Mouse (Mus musculus): Measurements from ENCODE around the gene Dpp6. TPM values are rescaled to one million over a fixed set of nuclear protein-coding genes. Genes with fewer than 3 reads are reported as not detected.
A peak's percentile ranks its signal among the peaks of the same experiment; 100 is the strongest.

Gene Dpp6
- polyA plus RNA-seq, 1 experiment from 2014 or later: 1.0 TPM

GRCm38 (mm10) chr5:27708209-27708608, 891.2 kb downstream of the Dpp6 start:
- Histone ChIP-seq H3K9ac (ENCODE audit: low read length) (no peak overlapping the region), H3K4me2 (replicated peaks; ENCODE audit: low read depth) (no peak overlapping the region), H3K4me1 (replicated peaks; ENCODE audit: control insufficient read depth, insufficient read depth) (no peaks in the 10 kb centered on the region), H3K27me3 (ENCODE audit: control insufficient read depth, insufficient read depth, low read length) (no peaks in the 10 kb centered on the region), H3K4me3 (ENCODE audit: low read depth, low read length) (no peak overlapping the region), H3K27ac (replicated peaks) (no peak overlapping the region), H3K36me3 (ENCODE audit: control insufficient read depth, insufficient read depth, low read length) (no peaks in the 10 kb centered on the region), H3K9me3 (ENCODE audit: control insufficient read depth, low read length) (no peaks in the 10 kb centered on the region)
- 7% methylated on average over 6 of the region's 6 CpGs for WGBS
- DNase-seq (ENCODE audit: low spot score) (peak; percentile 42), ATAC-seq (ENCODE audit: low FRiP score, low TSS enrichment) (no peak)
- TF ChIP-seq CTCF (IDR thresholded peaks at IDR 0.05; ENCODE audit: low read depth): no peak
- TF ChIP-seq EP300 (optimal IDR thresholded peaks at IDR 0.05): no peak

GRCm38 (mm10) chr5:27711461-27712192, 894.6 kb downstream of the Dpp6 start:
- no peak overlapping the region for H3K4me3 ChIP-seq (ENCODE audit: low read depth, low read length)
- no peaks in the 10 kb centered on the region for H3K4me1 ChIP-seq (replicated peaks; ENCODE audit: control insufficient read depth, insufficient read depth)
- H3K27ac ChIP-seq (replicated peaks): no peak overlapping the region
- DNase-seq (ENCODE audit: low spot score) (no peak), ATAC-seq (ENCODE audit: low FRiP score, low TSS enrichment) (no peak)
- no peak overlapping the region for H3K9ac ChIP-seq (ENCODE audit: low read length)
- no peaks in the 10 kb centered on the region for H3K27me3 ChIP-seq (ENCODE audit: control insufficient read depth, insufficient read depth, low read length)
- H3K4me2 ChIP-seq (replicated peaks; ENCODE audit: low read depth): no peak overlapping the region
- 69% methylated on average over 8 of the region's 8 CpGs for WGBS
- H3K36me3 ChIP-seq (ENCODE audit: control insufficient read depth, insufficient read depth, low read length): no peaks in the 10 kb centered on the region
- H3K9me3 ChIP-seq (ENCODE audit: control insufficient read depth, low read length): no peaks in the 10 kb centered on the region
- TF ChIP-seq CTCF (IDR thresholded peaks at IDR 0.05; ENCODE audit: low read depth) (no peak), EP300 (optimal IDR thresholded peaks at IDR 0.05) (no peak)

- no peak overlapping the region for H3K27ac ChIP-seq (replicated peaks)
- DNase-seq (ENCODE audit: low spot score) (no peak), ATAC-seq (ENCODE audit: low FRiP score, low TSS enrichment) (no peak)
- H3K4me2 ChIP-seq (replicated peaks; ENCODE audit: low read depth): no peak overlapping the region
- no peaks in the 10 kb centered on the region for H3K4me1 ChIP-seq (replicated peaks; ENCODE audit: control insufficient read depth, insufficient read depth)
- TF ChIP-seq CTCF (IDR thresholded peaks at IDR 0.05; ENCODE audit: low read depth): no peak
- TF ChIP-seq EP300 (optimal IDR thresholded peaks at IDR 0.05): no peak
- 43% methylated on average over 9 of the region's 9 CpGs for WGBS
- H3K9ac ChIP-seq (ENCODE audit: low read length): no peak overlapping the region
- H3K4me3 ChIP-seq (ENCODE audit: low read depth, low read length): no peak overlapping the region
- no peaks in the 10 kb centered on the region for H3K36me3 ChIP-seq (ENCODE audit: control insufficient read depth, insufficient read depth, low read length)
- no peaks in the 10 kb centered on the region for H3K9me3 ChIP-seq (ENCODE audit: control insufficient read depth, low read length)
- no peaks in the 10 kb centered on the region for H3K27me3 ChIP-seq (ENCODE audit: control insufficient read depth, insufficient read depth, low read length)
Measured at GRCm38 (mm10) chr5:27714356-27714755, 897.4 kb downstream of the Dpp6 start.

GRCm38 (mm10) chr5:27716026-27716425, 899.0 kb downstream of the Dpp6 start:
- H3K27ac ChIP-seq (replicated peaks): no peak overlapping the region
- TF ChIP-seq CTCF (IDR thresholded peaks at IDR 0.05; ENCODE audit: low read depth) (no peak), EP300 (optimal IDR thresholded peaks at IDR 0.05) (no peak)
- H3K27me3 ChIP-seq (ENCODE audit: control insufficient read depth, insufficient read depth, low read length): no peaks in the 10 kb centered on the region
- H3K36me3 ChIP-seq (ENCODE audit: control insufficient read depth, insufficient read depth, low read length): no peaks in the 10 kb centered on the region
- H3K9me3 ChIP-seq (ENCODE audit: control insufficient read depth, low read length): no peaks in the 10 kb centered on the region
- H3K4me3 ChIP-seq (ENCODE audit: low read depth, low read length): no peak overlapping the region
- DNase-seq (ENCODE audit: low spot score): no peak
- no peaks in the 10 kb centered on the region for H3K4me1 ChIP-seq (replicated peaks; ENCODE audit: control insufficient read depth, insufficient read depth)
- H3K9ac ChIP-seq (ENCODE audit: low read length): no peak overlapping the region
- no peak overlapping the region for H3K4me2 ChIP-seq (replicated peaks; ENCODE audit: low read depth)
- 81% methylated on average over 4 of the region's 4 CpGs for WGBS
- ATAC-seq (ENCODE audit: low FRiP score, low TSS enrichment): no peak

GRCm38 (mm10) chr5:27717301-27717700, 900.3 kb downstream of the Dpp6 start:
- Histone ChIP-seq H3K27me3 (ENCODE audit: control insufficient read depth, insufficient read depth, low read length) (no peaks in the 10 kb centered on the region), H3K27ac (replicated peaks) (no peak overlapping the region), H3K9me3 (ENCODE audit: control insufficient read depth, low read length) (no peaks in the 10 kb centered on the region), H3K4me3 (ENCODE audit: low read depth, low read length) (no peak overlapping the region), H3K36me3 (ENCODE audit: control insufficient read depth, insufficient read depth, low read length) (no peaks in the 10 kb centered on the region), H3K9ac (ENCODE audit: low read length) (no peak overlapping the region), H3K4me2 (replicated peaks; ENCODE audit: low read depth) (no peak overlapping the region), H3K4me1 (replicated peaks; ENCODE audit: control insufficient read depth, insufficient read depth) (no peaks in the 10 kb centered on the region)
- TF ChIP-seq CTCF (IDR thresholded peaks at IDR 0.05; ENCODE audit: low read depth) (no peak), EP300 (optimal IDR thresholded peaks at IDR 0.05) (no peak)
- ATAC-seq (ENCODE audit: low FRiP score, low TSS enrichment) (no peak), DNase-seq (ENCODE audit: low spot score) (no peak)

- no peak for ATAC-seq (ENCODE audit: low FRiP score, low TSS enrichment)
- Histone ChIP-seq H3K4me2 (replicated peaks; ENCODE audit: low read depth) (no peak overlapping the region), H3K4me3 (ENCODE audit: low read depth, low read length) (no peak overlapping the region), H3K27ac (replicated peaks) (no peak overlapping the region), H3K9ac (ENCODE audit: low read length) (no peak overlapping the region), H3K9me3 (ENCODE audit: control insufficient read depth, low read length) (no peaks in the 10 kb centered on the region), H3K27me3 (ENCODE audit: control insufficient read depth, insufficient read depth, low read length) (no peaks in the 10 kb centered on the region), H3K4me1 (replicated peaks; ENCODE audit: control insufficient read depth, insufficient read depth) (no peaks in the 10 kb centered on the region), H3K36me3 (ENCODE audit: control insufficient read depth, insufficient read depth, low read length) (no peaks in the 10 kb centered on the region)
- no peak for DNase-seq (ENCODE audit: low spot score)
- WGBS: 57% methylated on average over 2 of the region's 2 CpGs
- TF ChIP-seq CTCF (IDR thresholded peaks at IDR 0.05; ENCODE audit: low read depth): no peak
- TF ChIP-seq EP300 (optimal IDR thresholded peaks at IDR 0.05): no peak
Measured at GRCm38 (mm10) chr5:27719311-27719710, 902.3 kb downstream of the Dpp6 start.
